Mouse (Mus musculus) layer of hippocampus, adult 18-20 months (tissue): ENCODE data around the gene Tpst1. TPM values are rescaled to one million over a fixed set of nuclear protein-coding genes. Genes with fewer than 3 reads are reported as not detected.
A peak's percentile ranks its signal among the peaks of the same experiment; 100 is the strongest.

Source experiments
- DNase-seq, 2 experiments: peaks; one replicate each; pipeline ENCODE4 v3.0.0; 2022; ENCODE audit warnings: low spot score in 2 of 2
- total RNA-seq, 2 experiments: library from RNA; stranded (reverse); gene quantifications; 2 replicates each; pipeline ENCODE4 v1.2.3; 2021

Tpst1 gene
- total RNA-seq, 2 experiments from 2014 or later: 47.8 to 48.9 TPM

- DNase-seq: peak; percentile 54 to 87
Measured at GRCm38 (mm10) chr5:130139393-130139792, 66.3 kb downstream of the Tpst1 start.

- no peak for DNase-seq
Measured at GRCm38 (mm10) chr5:130141138-130141537, 68.0 kb downstream of the Tpst1 start.

GRCm38 (mm10) chr5:130142041-130142440 lies 68.9 kb downstream of the Tpst1 start:
- DNase-seq: no peak

- no peak for DNase-seq
Measured at GRCm38 (mm10) chr5:130143101-130143500, 70.0 kb downstream of the Tpst1 start.

- DNase-seq: peak in 1 of 2 experiments; percentile 61
Measured at GRCm38 (mm10) chr5:130143977-130144333, 70.8 kb downstream of the Tpst1 start.

GRCm38 (mm10) chr5:130144334-130145312 lies 71.5 kb downstream of the Tpst1 start, which contains the start of gene Kctd7:
Kctd7 (plus strand) TSS chr5:130144861.
- DNase-seq: peak; percentile 97 to 98

GRCm38 (mm10) chr5:130145961-130146360 lies 72.8 kb downstream of the Tpst1 start:
- DNase-seq: no peak

GRCm38 (mm10) chr5:130149726-130150310 lies 76.7 kb downstream of the Tpst1 start:
- no peak for DNase-seq

- no peak for DNase-seq
Measured at GRCm38 (mm10) chr5:130154286-130154685, 81.2 kb downstream of the Tpst1 start.

GRCm38 (mm10) chr5:130158545-130158944 lies 85.4 kb downstream of the Tpst1 start:
- no peak for DNase-seq

GRCm38 (mm10) chr5:130159761-130160201 lies 86.7 kb downstream of the Tpst1 start:
- DNase-seq: no peak

- peak; percentile 54 to 90 for DNase-seq
Measured at GRCm38 (mm10) chr5:130163670-130164069, 90.5 kb downstream of the Tpst1 start.

- DNase-seq: no peak
Measured at GRCm38 (mm10) chr5:130165213-130165612, 92.1 kb downstream of the Tpst1 start.

GRCm38 (mm10) chr5:130169109-130169508 lies 96.0 kb downstream of the Tpst1 start:
- DNase-seq: no peak

- no peak for DNase-seq
Measured at GRCm38 (mm10) chr5:130170666-130171422, 97.7 kb downstream of the Tpst1 start.

GRCm38 (mm10) chr5:130171423-130171954 lies 98.4 kb downstream of the Tpst1 start, which contains the start of gene Rabgef1:
Rabgef1 (plus strand) TSS chr5:130171798.
- DNase-seq: peak; percentile 90 to 92

- no peak for DNase-seq
Measured at GRCm38 (mm10) chr5:130171956-130172601, 99.0 kb downstream of the Tpst1 start.

GRCm38 (mm10) chr5:130173012-130173411 lies 99.9 kb downstream of the Tpst1 start:
- DNase-seq: no peak

- DNase-seq: no peak
Measured at GRCm38 (mm10) chr5:130177871-130178270, 104.7 kb downstream of the Tpst1 start.

GRCm38 (mm10) chr5:130180362-130180761 lies 107.2 kb downstream of the Tpst1 start:
- DNase-seq: no peak
